Mouse (Mus musculus) heart, postnatal 0 days (tissue): ENCODE data around the gene Aldh9a1. TPM values are rescaled to one million over a fixed set of nuclear protein-coding genes. Genes with fewer than 3 reads are reported as not detected.

Experiments
- ATAC-seq: fragments of 200-750 bp; cut with Nextera tagmentation; 2 replicates; pipeline ENCODE4 v1.8.0; 2017; ENCODE audit warnings: low read depth, moderate number of reproducible peaks, moderate library complexity; ENCODE audit not compliant: insufficient read depth
- DNase-seq: peaks from one replicate; pipeline ENCODE4 v3.0.0-alpha.2; 2016; ENCODE audit warnings: low spot score
- H3K27ac ChIP-seq: fragments of 300-500 bp; sonication (generic); 2 replicates; pipeline ENCODE4 v1.5.1; 2014; ENCODE audit warnings: low read depth, mild to moderate bottlenecking
- H3K27me3 ChIP-seq: fragments of 300-500 bp; sonication (generic); 2 replicates; pipeline ENCODE4 v1.6.1; 2014; ENCODE audit warnings: low read length, mixed read lengths; ENCODE audit not compliant: control insufficient read depth, insufficient read depth
- H3K36me3 ChIP-seq: fragments of 300-500 bp; sonication (generic); replicated peaks from 2 replicates; pipeline ENCODE4 v1.6.1; 2014; ENCODE audit warnings: low read length, mixed read lengths; ENCODE audit not compliant: control insufficient read depth, insufficient read depth
- H3K4me1 ChIP-seq: fragments of 300-500 bp; sonication (generic); 2 replicates; pipeline ENCODE4 v1.6.1; 2014; ENCODE audit warnings: antibody characterized with exemption; ENCODE audit not compliant: control insufficient read depth, insufficient read depth
- H3K4me2 ChIP-seq: fragments of 300-500 bp; sonication (generic); 2 replicates; pipeline ENCODE4 v1.6.1; 2014; ENCODE audit warnings: low read depth, mild to moderate bottlenecking, low read length, moderate library complexity
- H3K4me3 ChIP-seq: fragments of 300-500 bp; sonication (generic); 2 replicates; pipeline ENCODE4 v1.5.1; 2014; ENCODE audit warnings: low read depth, low read length
- H3K9ac ChIP-seq: fragments of 300-500 bp; sonication (generic); replicated peaks from 2 replicates; pipeline ENCODE4 v1.6.1; 2014; ENCODE audit warnings: low read depth, low read length, mixed read lengths
- H3K9me3 ChIP-seq: fragments of 300-500 bp; sonication (generic); replicated peaks from 2 replicates; pipeline ENCODE4 v1.6.1; 2016; ENCODE audit warnings: low read length; ENCODE audit not compliant: control insufficient read depth
- CTCF ChIP-seq: IDR thresholded peaks from 2 replicates; pipeline ENCODE4 v1.5.1; 2016; ENCODE audit warnings: antibody characterized with exemption, control low read depth, low read depth
- EP300 ChIP-seq: IDR thresholded peaks from 2 replicates; pipeline ENCODE4 v1.6.1; 2016; ENCODE audit warnings: antibody characterized with exemption, low read depth
- WGBS: fragments of 180-500 bp; shearing (Covaris S2); extraction: QIAGEN DNeasy Blood & Tissue Kit; methylation state at CpG from one replicate; pipeline ENCODE4 v1.1.7; 2014; 5-methylcytosine and 5-hydroxymethylcytosine counted together
- polyA plus RNA-seq: library from polyadenylated mRNA; unstranded; fragments of >200 nt; fragmentation: Nextera tagmentation; extraction: Ambion mirVana; gene quantifications from 2 replicates; pipeline ENCODE4 v1.2.1, GENCODE M21; 2015
- total RNA-seq: library from RNA; depleted of rRNA; stranded (reverse); fragments of >200 nt; gene quantifications from 2 replicates; pipeline ENCODE4 v1.2.3, GENCODE M21; 2014; ENCODE audit warnings: low replicate concordance

Gene Aldh9a1
- total and polyA plus RNA-seq, 2 experiments from 2014 or later: 17.1 to 44.7 TPM

DNA sequence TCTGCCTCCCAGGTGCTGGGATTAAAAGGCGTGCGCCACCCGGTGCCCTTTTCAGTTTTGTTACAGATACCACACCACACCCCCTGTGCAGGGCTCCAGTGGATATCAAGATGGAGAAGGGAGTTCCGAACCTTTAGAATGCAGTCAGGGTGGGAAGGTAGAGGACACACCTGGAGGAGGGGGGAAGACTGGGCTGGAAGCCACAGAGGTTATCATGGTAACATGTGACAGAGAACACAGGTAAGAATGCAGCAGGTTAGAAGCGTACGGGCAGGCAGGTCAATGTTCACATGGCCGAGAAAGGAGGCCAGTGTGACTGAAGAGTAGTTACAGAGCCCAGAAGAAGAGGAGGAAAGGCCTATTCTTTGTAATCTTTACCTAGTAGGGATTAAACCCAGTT is 39.8 kb downstream of the Aldh9a1 start:
- Histone ChIP-seq H3K27me3 (no peaks in the 10 kb centered on the region), H3K36me3 (no peaks in the 10 kb centered on the region), H3K27ac (no peak overlapping the region), H3K9ac (no peak overlapping the region), H3K4me3 (no peak overlapping the region), H3K9me3 (no peaks in the 10 kb centered on the region), H3K4me1 (peaks cover 24% of the 10 kb centered on the region), H3K4me2 (no peak overlapping the region)
- 92% methylated on average over 7 of the region's 7 CpGs for WGBS
- TF ChIP-seq CTCF (no peak), EP300 (no peak)
- no peak for ATAC-seq
- DNase-seq: no peak

DNA sequence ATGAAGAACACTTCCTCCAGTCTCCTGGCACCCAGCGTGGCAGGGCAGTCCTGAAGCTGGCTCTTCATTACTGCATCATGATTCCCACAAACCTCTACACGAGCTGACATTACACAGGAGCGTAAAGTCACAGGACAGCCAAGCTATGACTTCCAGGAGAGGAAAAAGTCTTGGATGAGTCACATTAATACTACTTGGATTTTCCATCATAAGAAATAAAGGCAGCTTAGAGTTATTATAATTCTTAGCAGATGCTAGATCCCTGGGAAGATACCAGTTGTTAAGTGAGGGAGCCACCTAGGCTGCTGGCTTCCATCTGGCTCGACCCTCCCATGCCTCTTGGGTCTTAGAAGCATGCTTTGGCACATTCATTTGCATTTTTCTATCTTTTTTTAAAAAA is 40.6 kb downstream of the Aldh9a1 start:
- H3K9me3 ChIP-seq: no peaks in the 10 kb centered on the region
- no peaks in the 10 kb centered on the region for H3K36me3 ChIP-seq
- TF ChIP-seq CTCF: no peak
- no peaks in the 10 kb centered on the region for H3K27me3 ChIP-seq
- 68% methylated on average over 4 of the region's 4 CpGs for WGBS
- no peak for ATAC-seq
- H3K27ac ChIP-seq: no peak overlapping the region
- H3K4me3 ChIP-seq: no peak overlapping the region
- H3K4me1 ChIP-seq: peaks cover 19% of the 10 kb centered on the region
- H3K4me2 ChIP-seq: no peak overlapping the region
- no peak for DNase-seq
- no peak overlapping the region for H3K9ac ChIP-seq

DNA sequence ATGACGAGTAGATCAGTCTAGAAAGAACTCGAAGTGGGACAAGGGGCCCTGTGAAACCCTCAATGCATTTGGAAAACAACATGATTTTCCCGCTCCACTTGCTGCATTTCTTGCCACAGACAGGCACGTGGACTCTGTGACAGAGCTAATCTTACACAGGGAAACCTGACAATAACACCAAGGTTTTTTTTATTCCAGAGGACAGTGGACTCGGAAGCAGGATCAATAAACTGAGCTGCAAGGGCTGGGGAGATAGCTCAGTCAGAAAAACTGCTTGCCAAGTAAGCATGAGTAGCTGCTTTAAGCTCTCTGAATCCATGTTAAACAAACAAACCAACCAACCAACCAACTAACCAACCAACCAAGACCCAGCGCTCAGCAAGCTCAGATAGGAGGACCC is 41.5 kb downstream of the Aldh9a1 start:
- Histone ChIP-seq H3K4me2 (no peak overlapping the region), H3K9ac (no peak overlapping the region), H3K27ac (peak overlapping the region; percentile 5; the same call in 1 of the 2 replicates), H3K36me3 (no peaks in the 10 kb centered on the region), H3K9me3 (no peaks in the 10 kb centered on the region), H3K4me1 (peaks cover 15% of the 10 kb centered on the region), H3K4me3 (no peak overlapping the region), H3K27me3 (no peaks in the 10 kb centered on the region)
- TF ChIP-seq EP300 (no peak), CTCF (no peak)
- no peak for DNase-seq
- ATAC-seq: no peak
- 76% methylated on average over 6 of the region's 6 CpGs for WGBS

DNA sequence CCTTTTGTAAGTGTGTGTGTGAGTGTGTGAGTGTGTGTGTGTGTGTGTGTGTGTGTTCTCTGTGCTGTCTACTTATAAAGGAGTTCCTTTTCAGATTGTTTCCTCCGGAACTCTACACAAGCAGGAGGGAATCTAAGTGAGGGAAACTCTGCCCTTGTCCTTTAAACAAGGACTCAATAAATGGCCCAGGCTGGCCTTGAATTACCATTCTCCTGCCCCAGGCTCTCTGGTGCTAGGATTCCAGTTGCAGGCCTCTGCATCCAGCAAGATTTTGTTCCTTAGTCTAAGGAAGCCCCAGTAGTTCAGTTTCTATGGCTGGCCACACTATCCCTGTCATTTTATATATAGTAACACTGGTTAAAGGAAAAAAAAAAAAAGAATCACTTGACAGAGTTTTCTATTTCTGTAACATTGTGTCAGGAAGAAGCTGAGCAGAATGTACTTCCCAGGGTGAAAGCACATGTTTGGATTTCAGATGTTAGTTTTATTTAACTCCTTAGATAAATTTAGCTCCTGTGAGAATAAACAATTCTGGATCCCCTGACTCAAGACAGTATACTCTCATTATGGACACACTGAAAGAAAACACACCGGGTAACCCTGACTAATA is 42.3 kb downstream of the Aldh9a1 start:
- DNase-seq (peak; percentile 77), ATAC-seq (peak; percentile 35; the same call in 1 of the 2 replicates)
- Histone ChIP-seq H3K9me3 (no peaks in the 10 kb centered on the region), H3K27me3 (no peaks in the 10 kb centered on the region), H3K36me3 (no peaks in the 10 kb centered on the region), H3K9ac (peak overlapping the region; percentile 76), H3K4me2 (peak overlapping the region; percentile 96), H3K4me1 (peaks cover 13% of the 10 kb centered on the region), H3K4me3 (peak overlapping the region; percentile 91), H3K27ac (peak overlapping the region; percentile 94)
- TF ChIP-seq EP300: no peak
- no peak for TF ChIP-seq CTCF
- WGBS: 20% methylated on average over 2 of the region's 2 CpGs

DNA sequence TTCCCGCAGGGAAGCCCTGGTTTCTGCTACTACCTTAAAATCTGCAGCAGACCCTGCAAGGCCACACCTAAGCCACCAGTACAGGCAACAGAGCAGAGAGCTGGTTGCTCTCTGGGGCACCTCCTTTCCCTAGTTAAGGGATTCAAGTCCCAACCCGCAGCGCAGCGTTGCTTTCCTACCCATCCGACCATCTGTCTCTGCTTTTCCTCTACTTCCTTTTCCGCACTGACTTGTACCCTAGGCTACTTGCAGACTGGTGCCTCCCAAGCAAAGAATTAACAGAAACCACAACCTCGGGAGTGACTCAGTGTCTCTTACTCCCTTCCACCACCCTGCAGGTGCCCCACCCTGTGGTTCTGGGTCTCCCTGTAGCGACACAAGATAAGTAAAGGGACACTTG is 42.9 kb downstream of the Aldh9a1 start:
- Histone ChIP-seq H3K27ac (peak overlapping the region; percentile 94), H3K9me3 (no peaks in the 10 kb centered on the region), H3K27me3 (no peaks in the 10 kb centered on the region), H3K4me2 (peak overlapping the region; percentile 96), H3K4me1 (peaks cover 10% of the 10 kb centered on the region), H3K9ac (peak overlapping the region; percentile 76), H3K4me3 (peak overlapping the region; percentile 91), H3K36me3 (no peaks in the 10 kb centered on the region)
- TF ChIP-seq EP300: no peak
- no peak for TF ChIP-seq CTCF
- WGBS: 5% methylated on average over 8 of the region's 8 CpGs
- DNase-seq (peak; percentile 16), ATAC-seq (no peak)

DNA sequence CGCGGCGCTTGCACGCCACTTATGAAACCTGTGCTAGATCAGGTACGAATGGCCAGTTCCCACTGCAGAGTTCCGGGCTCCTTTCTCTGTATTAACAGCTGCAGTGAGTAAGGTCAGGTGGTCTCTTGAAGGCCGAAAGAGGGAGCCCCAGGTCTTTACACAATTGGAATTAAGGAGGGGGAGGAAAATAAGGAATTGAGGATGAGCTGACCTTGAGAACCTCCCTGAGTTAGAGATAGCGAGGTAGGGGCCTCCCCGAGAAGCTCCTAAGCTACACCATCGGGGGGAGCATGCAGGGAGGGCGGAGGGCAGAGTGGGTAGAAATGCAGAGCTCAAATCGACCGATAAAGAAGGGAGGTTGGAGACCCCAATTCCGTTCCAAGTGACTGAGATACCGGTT is 43.5 kb downstream of the Aldh9a1 start:
- H3K4me3 ChIP-seq: peak overlapping the region; percentile 91
- ATAC-seq: peak; percentile 24
- no peaks in the 10 kb centered on the region for H3K9me3 ChIP-seq
- peaks cover 7% of the 10 kb centered on the region for H3K4me1 ChIP-seq
- H3K4me2 ChIP-seq: peak overlapping the region; percentile 96
- H3K27ac ChIP-seq: peak overlapping the region; percentile 94
- H3K36me3 ChIP-seq: no peaks in the 10 kb centered on the region
- DNase-seq: no peak
- no peak for TF ChIP-seq EP300
- TF ChIP-seq CTCF: no peak
- under 1% methylated on average over 15 of the region's 15 CpGs for WGBS
- H3K27me3 ChIP-seq: no peaks in the 10 kb centered on the region
- H3K9ac ChIP-seq: peak overlapping the region; percentile 76
